In genomic region chr10:96617221-96617950, GRCm38 (mm10) we compare ENCODE assay signal across 8 mouse cellular contexts. TPM values are rescaled to one million over a fixed set of nuclear protein-coding genes. Genes with fewer than 3 reads are reported as not detected.
A peak's percentile ranks its signal among the peaks of the same experiment; 100 is the strongest.
DNase-seq lines count a peak whose midpoint lies in the region; ATAC-seq and TF ChIP-seq lines count a peak whose summit lies in the region.

No protein-coding gene starts in this region.

- H3K4me3 ChIP-seq in liver, postnatal 0 days (ENCODE audit: low read depth, low read length), result peak overlapping the region; percentile 92
- H3K4me3 ChIP-seq in neural tube, embryonic 15.5 days (replicated peaks), result peak overlapping the region; percentile 97

- WGBS in liver, postnatal 0 days (ENCODE audit: insufficient replicate concordance), result 0% methylated on average over 69 of the region's 78 CpGs
- WGBS in neural tube, embryonic 15.5 days, result under 1% methylated on average over 76 of the region's 78 CpGs

- no peaks in the 10 kb centered on the region for H3K27me3 ChIP-seq in liver, postnatal 0 days (ENCODE audit: insufficient read depth, low read length)
- H3K27me3 ChIP-seq in neural tube, embryonic 15.5 days (replicated peaks), result no peaks in the 10 kb centered on the region

- peak overlapping the region; percentile 67 for H3K4me2 ChIP-seq in liver, postnatal 0 days (ENCODE audit: low read depth, low read length)
- H3K4me2 ChIP-seq in neural tube, embryonic 15.5 days, result peak overlapping the region; percentile 57

- H3K9me3 ChIP-seq in liver, postnatal 0 days (ENCODE audit: low read length), result no peaks in the 10 kb centered on the region
- no peaks in the 10 kb centered on the region for H3K9me3 ChIP-seq in neural tube, embryonic 15.5 days (replicated peaks)

- peak; percentile 37 for ATAC-seq in liver, postnatal 0 days
- ATAC-seq in neural tube, embryonic 15.5 days (ENCODE audit: low FRiP score), result peak; percentile 49

- TF ChIP-seq EP300 in liver, postnatal 0 days (IDR thresholded peaks at IDR 0.05; ENCODE audit: low read depth), result no peak

- DNase-seq in lung, adult 18-20 months, result peak; percentile 44 to 48
- DNase-seq in lung, postnatal 25 days (ENCODE audit: low spot score), result no peak
- peak; percentile 57 for DNase-seq in embryo, embryonic 10 days (ENCODE audit: low spot score)
- peak; percentile 13 for DNase-seq in heart, adult 8-10 months (ENCODE audit: low spot score)
- peak; percentile 30 for DNase-seq in kidney, adult 9 months
- peak; percentile 68 for DNase-seq in liver, postnatal 0 days
- DNase-seq in thymus, postnatal 4 days, result peak; percentile 79

- no peak for TF ChIP-seq CTCF in liver, postnatal 0 days (IDR thresholded peaks at IDR 0.05; ENCODE audit: low read depth)

- H3K36me3 ChIP-seq in liver, postnatal 0 days (replicated peaks; ENCODE audit: insufficient read depth, low read length), result peaks cover 23% of the 10 kb centered on the region
- no peaks in the 10 kb centered on the region for H3K36me3 ChIP-seq in neural tube, embryonic 15.5 days

- peak overlapping the region; percentile 99 for H3K9ac ChIP-seq in liver, postnatal 0 days (replicated peaks)
- peak overlapping the region; percentile 99 for H3K9ac ChIP-seq in neural tube, embryonic 15.5 days (replicated peaks)

- H3K27ac ChIP-seq in liver, postnatal 0 days (ENCODE audit: low read depth), result peak overlapping the region; percentile 96
- peak overlapping the region; percentile 97 for H3K27ac ChIP-seq in neural tube, embryonic 15.5 days (replicated peaks)

- H3K4me1 ChIP-seq in liver, postnatal 0 days (ENCODE audit: insufficient read depth), result peaks cover 9% of the 10 kb centered on the region; the same call in 1 of the 2 replicates
- H3K4me1 ChIP-seq in neural tube, embryonic 15.5 days, result peaks cover 19% of the 10 kb centered on the region

RNA-seq across cellular contexts. Expression of gene Btg1, which starts 0.6 kb away (rescaled TPM):
- 10 to 100 TPM; 28.5 to 34.7 (median 33.2) TPM for total RNA-seq in heart, adult 8-10 months (2022)
- polyA plus RNA-seq in liver, postnatal 0 days (2015; fragmentation: Nextera tagmentation; extraction: Ambion mirVana), result 30.4 and 37.3 TPM in 2 replicates
- polyA plus RNA-seq in neural tube, embryonic 15.5 days (2015; fragmentation: Nextera tagmentation; extraction: Ambion mirVana), result 36.2 and 41.6 TPM in 2 replicates
